Mouse (Mus musculus) E14TG2a.4 (cell line): ENCODE measurements around the gene Pnpla3.

Experiments used
- CTCF ChIP-seq: conservative IDR thresholded peaks from 2 replicates; pipeline ENCODE4 v1.5.1; 2014; ENCODE audit warnings: low read length
- NANOG ChIP-seq: IDR thresholded peaks from 2 replicates; pipeline ENCODE4 v1.6.1; 2014; ENCODE audit warnings: borderline replicate concordance, low read length, mixed read lengths

- TF ChIP-seq CTCF (no peak), NANOG (no peak)
Measured at GRCm38 (mm10) chr15:84231721-84232561, 64.3 kb downstream of the Pnpla3 start, which contains the start of gene Parvb.
